Mouse (Mus musculus): Measurements from ENCODE around the gene Sox5. TPM values are rescaled to one million over a fixed set of nuclear protein-coding genes. Genes with fewer than 3 reads are reported as not detected.

Gene Sox5
- total RNA-seq, 2 experiments from 2014 or later = 138 to 165 TPM

GRCm38 (mm10) chr6:144351049-144351448, 430.7 kb downstream of the Sox5 start:
- no peak for DNase-seq

GRCm38 (mm10) chr6:144343338-144343737, 438.4 kb downstream of the Sox5 start:
- intact Hi-C loops (cut with DNase I) = loop anchor here (10.0 kb wide), 1 partner anchor 621 kb away; no protein-coding TSS in a partner anchor
- DNase-seq = peak; percentile 88

More at GRCm38 (mm10) chr6:144351049-144351448, 430.7 kb downstream of the Sox5 start:
- intact Hi-C loops (cut with DNase I) = no loop called here

- DNase-seq = no peak
- intact Hi-C loops (cut with DNase I) = no loop called here
Observed at GRCm38 (mm10) chr6:144339554-144339953, 442.2 kb downstream of the Sox5 start.

- intact Hi-C loops (cut with DNase I) = no loop called here
- DNase-seq = peak; percentile 31
Observed at GRCm38 (mm10) chr6:144339006-144339405, 442.8 kb downstream of the Sox5 start.

DNA sequence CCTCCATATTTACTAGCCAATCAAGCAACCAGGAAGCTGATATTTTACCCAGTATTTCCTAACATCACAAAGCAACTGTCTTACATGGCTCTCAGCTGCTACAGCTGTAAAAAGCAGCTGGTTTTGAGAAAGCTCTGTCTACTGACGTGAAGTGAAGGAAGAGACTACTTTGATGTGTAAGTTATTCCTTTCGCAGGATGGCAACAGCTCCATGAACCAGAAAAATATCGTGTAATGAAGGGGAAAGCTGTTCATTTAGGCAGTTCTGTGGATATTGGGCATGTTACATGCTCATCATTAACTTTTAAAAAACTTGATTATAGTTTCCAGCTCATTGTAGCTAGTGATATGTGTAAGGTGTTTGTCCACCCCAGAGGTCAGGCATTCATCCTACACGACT, 443.6 kb downstream of the Sox5 start:
- intact Hi-C loops (cut with DNase I) = no loop called here
- DNase-seq = no peak

GRCm38 (mm10) chr6:144337436-144337969, 444.3 kb downstream of the Sox5 start:
- DNase-seq = no peak
- intact Hi-C loops (cut with DNase I) = no loop called here

- intact Hi-C loops (cut with DNase I) = no loop called here
- DNase-seq = no peak
Observed at GRCm38 (mm10) chr6:144336789-144337188, 445.0 kb downstream of the Sox5 start.

DNA sequence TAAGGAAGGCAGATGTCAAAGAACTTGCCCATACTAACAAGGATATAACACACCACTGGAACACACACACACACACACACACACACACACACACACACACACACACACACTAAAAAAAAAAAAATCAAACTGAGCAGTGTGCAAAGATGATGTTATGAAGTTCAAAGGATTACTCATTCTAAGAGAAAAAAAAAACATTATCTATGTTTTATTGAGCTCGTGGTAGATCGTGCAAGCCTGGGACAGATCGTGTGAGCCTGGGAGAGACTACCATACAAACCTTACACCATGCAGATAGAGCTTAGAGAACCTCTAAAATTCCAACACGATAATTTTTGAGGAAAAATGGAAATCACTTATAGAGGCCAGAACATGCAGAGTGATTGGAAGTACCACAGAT, 448.6 kb downstream of the Sox5 start:
- intact Hi-C loops (cut with DNase I) = no loop called here
- DNase-seq = no peak

GRCm38 (mm10) chr6:144332027-144332426, 449.8 kb downstream of the Sox5 start:
- intact Hi-C loops (cut with DNase I) = no loop called here
- no peak for DNase-seq

DNA sequence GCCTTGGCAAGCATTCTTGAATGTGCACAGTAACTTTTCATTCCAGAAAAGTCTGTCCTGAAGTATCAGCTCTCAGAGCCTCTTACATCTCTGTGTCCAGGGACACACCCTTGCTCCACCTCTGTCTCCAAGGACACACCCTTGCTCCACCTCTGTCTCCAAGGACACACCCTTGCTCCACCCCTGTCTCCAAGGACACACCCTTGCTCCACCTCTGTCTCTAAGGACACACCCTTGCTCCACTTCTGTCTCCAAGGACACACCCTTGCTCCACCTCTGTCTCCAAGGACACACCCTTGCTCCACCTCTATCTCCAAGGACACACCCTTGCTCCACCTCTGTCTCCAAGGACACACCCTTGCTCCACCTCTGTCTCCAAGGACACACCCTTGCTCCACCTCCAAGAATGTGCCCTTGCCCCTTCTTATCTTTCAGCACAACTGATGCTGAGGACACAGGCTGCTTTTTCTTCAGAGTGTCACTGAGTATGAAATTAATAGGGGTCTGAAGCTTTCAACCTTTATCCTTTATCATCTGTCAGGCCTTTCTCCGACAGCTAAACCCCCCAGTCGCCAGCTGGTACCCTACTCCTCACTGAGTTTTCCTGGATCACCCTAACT, 452.4 kb downstream of the Sox5 start:
- intact Hi-C loops (cut with DNase I) = no loop called here
- DNase-seq = no peak

GRCm38 (mm10) chr6:144328779-144329178, 453.0 kb downstream of the Sox5 start:
- intact Hi-C loops (cut with DNase I) = no loop called here
- no peak for DNase-seq

DNA sequence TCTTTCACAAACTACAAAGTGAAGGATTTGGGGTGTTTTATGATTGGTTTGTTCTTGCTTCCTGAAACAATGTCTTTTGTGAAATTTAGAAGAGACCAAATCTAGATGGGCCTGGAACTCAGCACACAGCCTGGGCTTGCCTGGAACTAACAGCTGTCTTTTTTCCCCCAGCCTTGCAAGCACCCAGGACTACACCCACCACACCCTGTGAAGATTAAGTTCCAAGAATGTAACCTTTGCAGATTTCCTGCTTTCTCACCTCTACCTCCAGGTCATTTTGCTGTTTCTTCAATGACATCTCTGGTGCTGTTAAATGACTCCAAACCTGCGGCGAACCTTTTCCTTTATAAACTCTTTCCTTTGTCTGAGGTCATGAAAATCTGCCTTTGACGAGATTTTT, 455.0 kb downstream of the Sox5 start:
- no peak for DNase-seq
- intact Hi-C loops (cut with DNase I) = no loop called here

DNA sequence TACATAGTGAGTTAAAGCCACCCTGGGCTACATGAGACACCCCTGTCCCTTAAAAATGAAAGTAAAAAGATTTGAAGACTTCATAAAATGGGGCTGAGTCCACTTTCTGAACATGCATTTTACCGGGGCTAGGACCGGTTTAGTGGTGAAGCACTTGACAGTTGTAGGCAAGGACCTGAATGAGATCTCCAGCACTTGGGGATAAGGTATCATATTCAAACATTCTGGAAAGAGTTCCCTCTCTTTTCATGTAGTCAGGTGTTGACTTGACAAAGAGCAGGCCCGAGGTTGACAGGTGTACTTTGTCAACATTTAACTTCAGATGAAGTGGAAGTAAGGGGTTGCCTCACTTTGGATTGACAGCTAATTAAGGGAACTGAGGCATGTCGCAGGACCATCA, 458.4 kb downstream of the Sox5 start:
- intact Hi-C loops (cut with DNase I) = no loop called here
- DNase-seq = no peak

DNA sequence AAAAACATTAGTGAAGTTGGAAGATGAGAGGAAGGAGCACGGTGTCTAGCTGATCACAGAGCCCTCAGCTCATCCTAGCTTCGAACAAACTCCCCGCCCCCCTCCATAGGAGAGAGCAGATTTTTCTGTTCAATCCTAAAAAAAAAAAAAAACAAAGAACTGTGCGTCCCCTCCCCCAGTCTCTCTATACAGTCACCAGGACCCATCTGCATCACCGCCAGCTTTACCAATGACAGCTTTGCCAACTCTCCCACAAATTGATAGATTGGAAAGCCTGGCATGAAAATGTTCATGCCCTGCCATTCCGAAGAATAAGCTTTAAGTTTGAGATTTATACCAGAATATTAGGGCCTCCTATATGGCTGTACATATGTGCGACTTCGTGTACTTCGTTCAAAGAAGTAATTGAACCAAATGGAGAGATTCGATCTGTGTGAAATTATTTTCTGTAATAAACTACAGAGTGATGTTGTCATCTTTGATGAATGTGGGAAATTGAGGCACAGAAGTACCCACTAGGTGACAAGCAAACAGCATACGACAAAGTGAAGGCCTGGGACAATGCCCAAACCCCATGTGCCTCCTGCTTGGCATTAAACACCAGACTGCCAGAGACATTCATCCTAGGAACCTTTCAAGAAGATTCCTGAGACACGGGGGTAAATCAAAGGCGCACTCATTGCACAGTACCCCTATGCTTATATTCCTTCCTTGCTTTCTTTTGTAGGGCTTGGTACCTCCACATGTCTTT, 459.3 kb downstream of the Sox5 start:
- intact Hi-C loops (cut with DNase I) = no loop called here
- DNase-seq = no peak

- intact Hi-C loops (cut with DNase I) = no loop called here
- no peak for DNase-seq
Observed at GRCm38 (mm10) chr6:144320327-144320726, 461.4 kb downstream of the Sox5 start.

- intact Hi-C loops (cut with DNase I) = no loop called here
Observed at GRCm38 (mm10) chr6:144319717-144320116, 462.1 kb downstream of the Sox5 start.

GRCm38 (mm10) chr6:144312781-144313754, 468.7 kb downstream of the Sox5 start:
- intact Hi-C loops (cut with DNase I) = no loop called here
- DNase-seq = no peak

More at GRCm38 (mm10) chr6:144319717-144320116, 462.1 kb downstream of the Sox5 start:
- no peak for DNase-seq

- intact Hi-C loops (cut with DNase I) = no loop called here
- DNase-seq = no peak
Observed at GRCm38 (mm10) chr6:144312282-144312780, 469.4 kb downstream of the Sox5 start.

GRCm38 (mm10) chr6:144311754-144312153, 470.0 kb downstream of the Sox5 start:
- DNase-seq = no peak
- intact Hi-C loops (cut with DNase I) = no loop called here

- intact Hi-C loops (cut with DNase I) = no loop called here
- no peak for DNase-seq
Observed at GRCm38 (mm10) chr6:144309171-144309570, 472.6 kb downstream of the Sox5 start.

Data from left cerebral cortex, postnatal 4 days (tissue).